Mouse (Mus musculus) MEL (cell line): ENCODE results near the gene Pde4b. TPM values are rescaled to one million over a fixed set of nuclear protein-coding genes. Genes with fewer than 3 reads are reported as not detected.

ENCODE experiments used
- DNase-seq: peaks from one replicate; pipeline ENCODE4 v3.0.0; 2011; ENCODE audit warnings: low read depth, low spot score
- H3K27ac ChIP-seq: 2 replicates; pipeline ENCODE4 v1.5.1; 2012; ENCODE audit warnings: low read depth, mild to moderate bottlenecking, control low read depth, low read length, moderate library complexity; ENCODE audit not compliant: control insufficient read depth
- H3K27me3 ChIP-seq, 2 experiments: fragments of 150-350 bp in 1 of 2; sonication (generic) in 1 of 2; 2 replicates each; pipeline ENCODE4 v1.6.1; 2012; ENCODE audit warnings: low read length in 2 of 2, mild to moderate bottlenecking in 2 of 2, improper control_type of control experiment in 1 of 2, moderate library complexity in 1 of 2; ENCODE audit not compliant: insufficient read depth in 2 of 2, control insufficient read depth in 1 of 2
- H3K36me3 ChIP-seq, 2 experiments: 2 replicates each; pipeline ENCODE4 v1.6.1; 2012 to 2014; ENCODE audit warnings: low read length in 2 of 2, improper control_type of control experiment in 1 of 2, inconsistent platforms in 1 of 2, mild to moderate bottlenecking in 1 of 2; ENCODE audit not compliant: insufficient read depth in 2 of 2, control insufficient read depth in 1 of 2
- H3K4me1 ChIP-seq, 2 experiments: fragments of 150-350 bp in 1 of 2; sonication (generic) in 1 of 2; 2 replicates each; pipeline ENCODE4 v1.6.1; 2012; ENCODE audit warnings: low read length in 2 of 2, improper control_type of control experiment in 1 of 2, mild to moderate bottlenecking in 1 of 2; ENCODE audit not compliant: insufficient read depth in 2 of 2, control insufficient read depth in 1 of 2
- H3K4me3 ChIP-seq, 2 experiments: fragments of 150-350 bp in 1 of 2; sonication (generic) in 1 of 2; 2 replicates each; pipeline ENCODE4 v1.5.1; 2012; ENCODE audit warnings: low read depth in 2 of 2, low read length in 2 of 2, mild to moderate bottlenecking in 2 of 2, moderate library complexity in 2 of 2, control low read depth in 1 of 2, improper control_type of control experiment in 1 of 2; ENCODE audit not compliant: control insufficient read depth in 1 of 2, insufficient read depth in 1 of 2
- H3K79me2 ChIP-seq: 2 replicates; pipeline ENCODE4 v1.6.1; 2012; ENCODE audit warnings: mild to moderate bottlenecking, low read length, moderate library complexity; ENCODE audit not compliant: control insufficient read depth, poor library complexity, insufficient read depth
- H3K9ac ChIP-seq: 2 replicates; pipeline ENCODE4 v1.6.1; 2012; ENCODE audit warnings: low read depth, mild to moderate bottlenecking, control low read depth, low read length, moderate library complexity; ENCODE audit not compliant: control insufficient read depth, poor library complexity, severe bottlenecking
- H3K9me3 ChIP-seq: fragments of 150-350 bp; sonication (generic); replicated peaks from 2 replicates; pipeline ENCODE4 v1.6.1; 2012; ENCODE audit warnings: mild to moderate bottlenecking, low read length, improper control_type of control experiment, moderate library complexity; ENCODE audit not compliant: insufficient read depth
- BHLHE40 ChIP-seq: IDR thresholded peaks from 2 replicates; pipeline ENCODE4 v1.6.1; 2012; ENCODE audit warnings: low read depth, mild to moderate bottlenecking, inconsistent platforms, low read length, improper control_type of control experiment, borderline replicate concordance
- CHD1 ChIP-seq: IDR thresholded peaks from 2 replicates; pipeline ENCODE4 v1.6.1; 2012; ENCODE audit warnings: low read depth, mild to moderate bottlenecking, inconsistent platforms, low read length, improper control_type of control experiment
- CHD2 ChIP-seq: IDR thresholded peaks from 2 replicates; pipeline ENCODE4 v1.6.1; 2011; ENCODE audit warnings: low read length, improper control_type of control experiment
- ELF1 ChIP-seq: IDR thresholded peaks from 2 replicates; pipeline ENCODE4 v1.6.1; 2014; ENCODE audit warnings: low read depth, mild to moderate bottlenecking, inconsistent platforms, low read length, improper control_type of control experiment, moderate library complexity
- EP300 ChIP-seq, 2 experiments: IDR thresholded peaks; 2 replicates each; pipeline ENCODE4 v1.6.1; 2011; ENCODE audit warnings: improper control_type of control experiment in 2 of 2, low read length in 2 of 2, low read depth in 1 of 2, mild to moderate bottlenecking in 1 of 2
- ETS1 ChIP-seq: IDR thresholded peaks from 2 replicates; pipeline ENCODE4 v1.6.1; 2012; ENCODE audit warnings: low read depth, mild to moderate bottlenecking, inconsistent platforms, low read length, improper control_type of control experiment, moderate library complexity
- GABPA ChIP-seq: IDR thresholded peaks from 2 replicates; pipeline ENCODE4 v1.6.1; 2012; ENCODE audit warnings: low read depth, mild to moderate bottlenecking, inconsistent platforms, low read length, improper control_type of control experiment, moderate library complexity
- GATA1 ChIP-seq: IDR thresholded peaks from 2 replicates; pipeline ENCODE4 v1.6.1; 2011; ENCODE audit warnings: low read depth, low read length, improper control_type of control experiment
- MAFK ChIP-seq: IDR thresholded peaks from 2 replicates; pipeline ENCODE4 v1.6.1; 2011; ENCODE audit warnings: low read depth, mild to moderate bottlenecking, low read length, improper control_type of control experiment, borderline replicate concordance
- MEF2A ChIP-seq: IDR thresholded peaks from 2 replicates; pipeline ENCODE4 v1.6.1; 2014; ENCODE audit warnings: low read depth, mild to moderate bottlenecking, inconsistent platforms, low read length, improper control_type of control experiment; ENCODE audit not compliant: poor library complexity, insufficient replicate concordance, severe bottlenecking; ENCODE audit errors: extremely low read depth
- NRF1 ChIP-seq: IDR thresholded peaks from 2 replicates; pipeline ENCODE4 v1.6.1; 2014; ENCODE audit warnings: low read depth, mild to moderate bottlenecking, inconsistent platforms, low read length, improper control_type of control experiment, moderate library complexity; ENCODE audit not compliant: poor library complexity, insufficient read depth, severe bottlenecking
- POLR2AphosphoS2 ChIP-seq: IDR thresholded peaks from 2 replicates; pipeline ENCODE4 v1.6.1; 2011; ENCODE audit warnings: low read length, improper control_type of control experiment
- POLR2AphosphoS5 ChIP-seq: IDR thresholded peaks from 2 replicates; pipeline ENCODE4 v1.6.1; 2012; ENCODE audit warnings: low read depth, borderline replicate concordance, mild to moderate bottlenecking, inconsistent platforms, low read length, moderate library complexity, mixed read lengths
- RAD21 ChIP-seq: IDR thresholded peaks from 2 replicates; pipeline ENCODE4 v1.6.1; 2011; ENCODE audit warnings: mild to moderate bottlenecking, low read depth, low read length, improper control_type of control experiment
- RCOR1 ChIP-seq: IDR thresholded peaks from 2 replicates; pipeline ENCODE4 v1.6.1; 2012; ENCODE audit warnings: low read depth, mild to moderate bottlenecking, inconsistent platforms, low read length, improper control_type of control experiment
- SIN3A ChIP-seq: IDR thresholded peaks from 2 replicates; pipeline ENCODE4 v1.6.1; 2012; ENCODE audit warnings: low read length, improper control_type of control experiment, inconsistent platforms
- SMC3 ChIP-seq: IDR thresholded peaks from 2 replicates; pipeline ENCODE4 v1.6.1; 2011; ENCODE audit warnings: low read depth, low read length, improper control_type of control experiment
- TAL1 ChIP-seq: IDR thresholded peaks from 2 replicates; pipeline ENCODE4 v1.6.1; 2012; ENCODE audit warnings: mild to moderate bottlenecking, inconsistent platforms, low read length, moderate library complexity, mixed read lengths
- USF1 ChIP-seq: IDR thresholded peaks from 2 replicates; pipeline ENCODE4 v1.6.1; 2014; ENCODE audit warnings: low read depth, mild to moderate bottlenecking, inconsistent platforms, low read length, improper control_type of control experiment, moderate library complexity
- ZKSCAN1 ChIP-seq: IDR thresholded peaks from 2 replicates; pipeline ENCODE4 v1.6.1; 2012; ENCODE audit warnings: low read depth, mild to moderate bottlenecking, inconsistent platforms, low read length, improper control_type of control experiment, moderate library complexity
- polyA plus RNA-seq, 2 experiments: library from polyadenylated mRNA; stranded (reverse) in 1 of 2; unstranded in 1 of 2; fragments of >175 nt in 1 of 2; fragments of >200 nt in 1 of 2; gene quantifications; 2 replicates each; pipeline versions ENCODE4 v1.2.1 to v1.2.4; 2012; ENCODE audit warnings: low replicate concordance in 2 of 2, low read depth in 1 of 2; ENCODE audit not compliant: insufficient read length in 2 of 2, insufficient read depth in 1 of 2, missing spikeins in 1 of 2
- total RNA-seq: library from RNA; depleted of rRNA; stranded (reverse); fragments of 300-350 nt; gene quantifications from 2 replicates; pipeline ENCODE4 v1.2.3, GENCODE M21; 2012

Gene Pde4b
- total and polyA plus RNA-seq, 3 experiments, result 2.7 to 6.0 TPM; not detected in 1

DNA sequence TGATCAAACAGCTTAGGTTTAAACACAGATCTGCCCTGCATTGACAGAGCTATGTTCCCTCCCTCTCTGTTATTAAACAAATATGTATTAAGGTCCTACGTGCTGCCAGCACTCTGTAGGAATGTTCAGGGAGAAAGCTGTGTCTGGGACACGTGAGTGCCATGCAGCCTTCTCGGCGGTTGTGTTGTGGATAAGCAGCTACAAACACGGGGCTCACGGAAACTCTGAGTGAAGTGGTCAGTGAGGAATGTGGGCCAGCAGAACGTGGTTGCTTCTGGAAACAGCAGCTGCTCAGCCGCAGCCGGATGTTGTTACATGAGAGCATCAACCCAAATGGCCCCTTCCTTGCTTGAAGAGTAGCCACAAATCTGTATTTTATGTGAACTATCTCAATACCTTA is 547.9 kb downstream of the Pde4b start:
- TF ChIP-seq BHLHE40, result no peak
- no peak for TF ChIP-seq RCOR1
- no peak for TF ChIP-seq CHD2
- TF ChIP-seq GABPA, result no peak
- no peak for TF ChIP-seq CHD1
- TF ChIP-seq NRF1, result no peak
- TF ChIP-seq ELF1, result no peak
- no peak for TF ChIP-seq RAD21
- no peak for TF ChIP-seq POLR2AphosphoS5
- no peak for TF ChIP-seq MAFK
- no peak for TF ChIP-seq POLR2AphosphoS2
- no peak for TF ChIP-seq SMC3
- no peak for TF ChIP-seq SIN3A
- no peak for TF ChIP-seq GATA1
- TF ChIP-seq MEF2A, result no peak
- H3K27me3 ChIP-seq, result no peaks in the 10 kb centered on the region
- no peaks in the 10 kb centered on the region for H3K79me2 ChIP-seq
- no peaks in the 10 kb centered on the region for H3K9me3 ChIP-seq
- no peak for DNase-seq
- no peak overlapping the region for H3K27ac ChIP-seq
- H3K9ac ChIP-seq, result no peak overlapping the region
- peaks cover 0 to 11% of the 10 kb centered on the region in 2 experiments; a peak in 3 of 4 replicates for H3K4me1 ChIP-seq
- H3K36me3 ChIP-seq, result peaks cover 0 to 4% of the 10 kb centered on the region in 2 experiments; a peak in 2 of 4 replicates
- no peak overlapping the region for H3K4me3 ChIP-seq

DNA sequence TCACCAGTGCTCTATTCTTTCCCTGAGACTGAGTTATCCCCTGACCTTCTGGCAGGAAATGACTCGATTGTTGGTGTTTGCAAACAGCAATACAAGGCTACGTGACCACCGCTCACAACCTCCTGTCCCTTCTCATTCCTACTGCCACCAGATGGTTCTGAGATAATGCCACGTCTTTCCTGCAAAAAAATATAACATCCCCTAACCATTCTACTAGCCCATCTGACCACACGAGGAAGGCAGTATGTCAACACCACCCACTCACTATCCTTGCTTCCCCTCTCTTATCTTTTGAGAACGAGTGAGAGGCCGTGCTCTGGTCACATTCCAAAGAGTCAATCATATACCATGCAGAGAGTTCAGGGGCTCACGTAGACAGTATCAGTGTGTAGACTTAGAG is 548.6 kb downstream of the Pde4b start:
- TF ChIP-seq EP300 (IDR thresholded peaks at IDR 0.05; ENCODE audit: low read depth in 1 of 2, low read length in 2 of 2) (peak; percentile 45 to 56; a peak in 2 of 4 replicates), TAL1 (peak; percentile 16; the same call in 1 of the 2 replicates), ETS1 (0 out of 2 replicates have a peak, but pooled peaks have one; percentile 12), RAD21 (no peak), ZKSCAN1 (no peak), USF1 (no peak), RCOR1 (peak; percentile 45), GATA1 (peak; percentile 71)

More for the DNA sequence above, 548.6 kb downstream of the Pde4b start:
- peaks cover 0 to 4% of the 10 kb centered on the region in 2 experiments; a peak in 2 of 4 replicates for H3K36me3 ChIP-seq
- H3K4me1 ChIP-seq, result peaks cover under 1 to 11% of the 10 kb centered on the region in 2 experiments; a peak in 3 of 4 replicates
- H3K9ac ChIP-seq, result no peak overlapping the region
- no peaks in the 10 kb centered on the region for H3K79me2 ChIP-seq
- no peak overlapping the region for H3K27ac ChIP-seq
- H3K4me3 ChIP-seq, result no peak overlapping the region
- DNase-seq, result peak; percentile 42
- H3K27me3 ChIP-seq, result no peaks in the 10 kb centered on the region
- H3K9me3 ChIP-seq, result no peaks in the 10 kb centered on the region
